Mouse (Mus musculus) liver (tissue): Measurements from ENCODE around the gene Hus1.

Experiments
- DNase-seq: peaks from one replicate; pipeline ENCODE4 v3.0.0-alpha.2; 2020; ENCODE audit warnings: mixed read lengths

The Hus1 gene

GRCm38 (mm10) chr11:9010853-9011339 is at the start of gene Hus1:
Hus1 (minus strand) TSS chr11:9011191.
- DNase-seq: peak; percentile 88

- no peak for DNase-seq
These were observed 49.5 kb upstream of the Hus1 start for GRCm38 (mm10) chr11:9060484-9060883.

- DNase-seq: no peak
These were observed 49.0 kb upstream of the Hus1 start for GRCm38 (mm10) chr11:9060029-9060428.

DNA sequence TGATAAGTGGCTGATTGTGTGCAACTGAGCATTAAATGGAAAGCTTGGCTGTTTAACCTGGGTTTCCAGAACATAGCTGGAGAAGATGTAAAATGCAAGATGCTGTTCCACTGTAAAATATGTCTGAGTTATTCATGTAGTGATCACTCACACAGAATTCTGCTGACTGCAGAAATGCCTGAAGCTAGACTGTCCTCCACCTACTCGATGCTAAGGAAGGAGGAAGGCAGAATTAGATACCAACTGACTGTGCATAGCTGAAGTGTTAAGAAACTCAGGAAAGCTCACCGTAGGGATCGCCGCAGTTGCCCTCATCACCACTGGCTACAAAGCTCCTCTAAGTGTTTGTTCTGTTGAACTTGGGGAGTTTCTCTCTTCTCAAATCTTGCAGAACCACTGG is 46.7 kb upstream of the Hus1 start:
- no peak for DNase-seq

DNA sequence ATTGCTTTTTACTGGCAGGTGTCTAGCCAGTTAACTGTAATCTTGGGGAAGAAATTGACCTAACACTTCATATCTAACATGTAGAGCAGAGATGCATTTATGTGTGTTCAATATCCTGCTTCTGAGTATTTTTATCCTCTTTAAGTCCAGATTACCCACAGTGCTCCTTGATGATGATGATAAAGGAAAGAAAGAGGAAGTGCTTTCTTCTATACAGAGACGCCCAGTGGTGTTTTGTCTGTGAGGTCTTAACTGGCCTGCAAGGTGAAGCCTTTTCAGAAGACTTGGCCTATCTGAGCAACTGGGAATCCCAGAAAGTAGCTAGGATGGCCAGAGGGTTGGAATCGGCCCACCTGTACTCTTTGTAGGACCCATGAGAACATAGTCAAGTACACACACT is 45.9 kb upstream of the Hus1 start:
- no peak for DNase-seq

- no peak for DNase-seq
These were observed 40.9 kb upstream of the Hus1 start for GRCm38 (mm10) chr11:9051895-9052294.

GRCm38 (mm10) chr11:9050241-9050640 is 39.2 kb upstream of the Hus1 start:
- no peak for DNase-seq

DNA sequence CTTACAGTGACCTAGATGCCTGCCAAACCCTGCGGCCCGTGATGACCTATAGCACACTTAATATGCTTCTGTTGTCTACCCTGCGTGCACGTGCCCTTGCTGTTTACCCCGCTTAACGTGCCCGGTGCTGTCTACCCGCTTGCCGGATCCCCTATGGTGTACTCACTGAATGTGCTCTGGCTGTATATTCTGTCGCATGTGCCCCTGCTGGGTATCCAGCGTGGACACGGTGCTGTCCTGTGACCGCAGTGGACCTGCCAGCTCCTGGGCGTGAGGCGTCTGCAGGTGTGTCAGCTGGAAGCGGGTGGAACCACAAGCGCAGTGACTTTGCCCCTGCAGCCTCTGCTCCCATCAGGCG is 37.7 kb upstream of the Hus1 start, which contains the start of gene Sun3:
Gene Sun3 (minus strand): TSS at position 289 of the 358 bp plus-strand sequence.
- no peak for DNase-seq

GRCm38 (mm10) chr11:9048011-9048702 is 37.2 kb upstream of the Hus1 start, which contains the start of gene Gm11992:
Gm11992 (plus strand) TSS chr11:9048594.
- DNase-seq: peak; percentile 79

DNA sequence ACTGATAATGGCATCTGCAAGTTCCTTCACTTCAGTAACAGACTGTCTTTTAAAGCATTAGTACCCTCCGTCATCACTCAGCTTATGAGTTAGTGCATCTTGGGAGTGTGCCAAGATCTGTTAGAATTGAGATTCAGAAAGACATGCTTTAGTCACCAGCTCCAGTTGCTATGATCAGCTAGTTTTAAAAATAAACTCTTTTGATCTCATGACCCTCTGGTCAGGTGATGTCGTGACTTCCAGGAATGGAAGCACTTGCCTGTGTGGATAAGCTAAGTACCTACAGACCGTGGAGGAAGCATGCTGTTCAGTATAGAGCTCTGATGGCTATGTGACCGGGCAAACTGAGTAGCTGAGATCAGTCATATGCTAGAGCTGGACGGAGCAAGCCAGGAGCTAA is 36.1 kb upstream of the Hus1 start:
- no peak for DNase-seq

GRCm38 (mm10) chr11:9046546-9046945 is 35.6 kb upstream of the Hus1 start:
- DNase-seq: no peak

DNA sequence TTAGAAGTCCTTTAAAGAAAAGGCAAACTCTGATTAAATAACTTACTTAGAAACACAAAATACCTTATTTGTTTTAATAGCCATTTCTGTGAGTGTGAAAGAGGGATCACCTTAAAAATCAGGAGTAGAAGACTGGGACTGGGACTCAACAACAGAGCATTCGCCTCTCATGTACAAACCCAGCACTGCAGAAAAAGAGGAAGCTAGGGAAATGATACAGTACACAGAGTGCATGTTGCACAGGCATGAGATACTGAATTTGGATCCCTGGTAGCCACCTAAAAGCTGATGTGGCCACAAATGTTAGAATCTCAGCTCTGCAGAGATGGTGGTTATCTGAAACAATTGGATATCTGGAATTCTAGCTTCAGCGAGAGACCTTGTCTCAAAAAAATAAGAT is 20.5 kb upstream of the Hus1 start:
- no peak for DNase-seq

DNA sequence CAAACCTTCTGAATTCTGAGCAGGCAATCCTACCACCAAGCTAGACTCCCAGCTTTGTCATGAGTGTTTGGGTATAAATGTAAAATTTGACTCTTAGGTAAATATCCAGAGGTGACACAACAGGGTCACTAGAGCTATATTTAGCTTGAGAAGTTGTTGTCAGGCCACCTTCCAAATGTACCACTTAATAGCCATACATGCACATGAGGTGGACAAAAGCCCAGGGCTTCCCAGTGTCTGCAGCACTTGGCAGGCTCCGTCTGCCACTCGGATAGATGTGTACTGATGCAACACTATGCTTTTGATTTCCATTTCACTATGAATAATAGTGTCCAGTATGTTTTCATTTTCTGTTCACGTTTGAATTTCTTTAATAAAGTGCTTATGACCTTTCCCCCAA is 14.2 kb upstream of the Hus1 start:
- no peak for DNase-seq

DNA sequence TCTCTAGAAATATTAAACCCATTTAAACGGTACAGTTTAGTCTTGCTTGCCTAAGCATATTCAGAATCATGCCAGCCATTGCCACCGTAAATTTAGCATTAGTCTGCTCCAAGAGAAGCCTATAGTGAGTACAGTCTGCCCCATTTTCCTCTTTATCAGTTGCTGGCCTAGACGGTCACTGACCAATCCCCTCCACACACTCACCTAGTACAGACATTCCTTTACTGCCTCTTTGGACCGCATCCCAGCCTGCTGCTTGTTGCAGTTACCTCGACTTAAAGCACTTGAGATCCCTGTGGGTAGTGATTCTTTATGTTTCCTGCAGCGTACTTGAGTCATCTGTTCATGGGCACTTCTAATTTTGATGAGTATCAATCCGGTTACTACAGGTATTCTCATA is 13.8 kb upstream of the Hus1 start:
- no peak for DNase-seq

DNA sequence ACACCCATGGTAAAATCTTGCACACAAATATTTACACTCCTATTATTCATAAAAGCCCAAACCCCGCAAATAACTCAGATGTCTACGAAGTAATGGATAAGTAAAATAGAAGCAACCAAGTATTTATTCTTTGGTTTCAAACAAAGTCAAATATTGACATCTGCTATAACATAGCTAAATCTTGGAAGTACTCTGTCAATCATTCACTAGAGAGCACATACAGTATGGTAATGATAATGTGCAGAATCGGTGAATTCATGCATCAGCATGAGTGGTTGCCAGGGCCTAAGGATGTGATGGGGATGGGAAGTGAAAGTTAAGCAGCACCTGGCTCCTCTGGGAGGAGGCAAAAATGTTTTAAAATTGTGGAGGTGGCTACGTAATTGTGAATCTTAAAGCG is 9.2 kb upstream of the Hus1 start:
- DNase-seq: no peak

- no peak for DNase-seq
These were observed 7.7 kb upstream of the Hus1 start for GRCm38 (mm10) chr11:9018491-9019267.

DNA sequence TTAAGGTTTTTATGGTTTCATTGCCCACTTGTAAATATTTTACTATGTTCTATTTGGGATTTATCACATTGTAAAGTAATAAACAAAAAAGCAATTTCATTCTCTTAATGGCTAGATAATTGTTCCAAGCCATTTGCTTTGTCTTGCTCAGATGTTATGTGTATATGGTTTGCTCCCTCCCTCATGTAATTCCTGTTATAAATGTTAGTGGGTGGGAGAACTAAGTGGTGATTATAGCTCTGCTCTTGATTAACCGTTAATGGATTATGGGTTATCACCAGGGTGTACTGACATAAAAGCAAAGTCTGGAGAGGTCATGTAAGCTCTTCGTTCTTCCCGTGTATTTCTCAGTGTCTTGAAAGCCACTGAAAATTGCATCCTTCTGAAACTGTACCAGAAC is 3.7 kb upstream of the Hus1 start:
- DNase-seq: no peak

DNA sequence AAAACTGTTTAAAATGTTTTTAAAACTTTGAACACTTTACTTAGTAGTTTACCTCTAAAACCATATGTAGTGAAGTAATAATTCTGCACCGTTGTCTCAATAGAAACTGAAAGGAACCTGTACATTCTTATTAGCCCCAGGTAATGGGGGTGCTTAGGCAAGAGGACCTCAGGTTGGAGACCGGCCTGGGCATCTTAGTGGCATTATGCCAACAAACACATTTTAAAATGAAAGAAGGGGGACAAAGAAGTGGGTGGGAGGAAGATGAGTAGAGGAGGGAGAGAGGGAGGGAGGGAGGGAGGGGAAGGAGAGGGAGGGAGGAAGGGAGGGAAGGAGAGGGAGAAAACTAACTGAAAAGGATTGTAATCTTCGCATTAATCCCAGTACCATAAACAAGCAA is 357 bp upstream of the Hus1 start:
- DNase-seq: no peak

- DNase-seq: peak; percentile 63
These were observed 575 bp downstream of the Hus1 start for GRCm38 (mm10) chr11:9010416-9010815.

- no peak for DNase-seq
These were observed 2.2 kb downstream of the Hus1 start for GRCm38 (mm10) chr11:9008761-9009160.

DNA sequence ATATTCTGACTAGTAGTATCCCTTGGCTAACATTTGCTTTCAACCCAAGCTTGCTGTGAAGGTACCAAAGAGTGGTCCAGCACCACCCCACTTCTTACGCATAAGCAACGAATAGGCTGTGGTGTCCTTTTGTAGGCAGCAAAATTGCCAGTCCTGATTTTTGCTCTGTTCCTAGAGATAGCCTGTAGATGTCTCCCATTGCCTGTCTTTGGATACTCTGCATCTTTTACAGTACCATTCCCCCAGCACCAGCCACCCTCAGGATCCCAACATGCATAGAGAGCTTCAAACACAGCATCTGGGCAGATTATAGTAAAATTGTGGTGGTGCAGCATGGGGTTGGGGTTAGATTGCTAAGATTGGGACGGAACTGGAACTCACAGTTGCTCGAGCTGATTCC is 22.9 kb downstream of the Hus1 start:
- no peak for DNase-seq

DNA sequence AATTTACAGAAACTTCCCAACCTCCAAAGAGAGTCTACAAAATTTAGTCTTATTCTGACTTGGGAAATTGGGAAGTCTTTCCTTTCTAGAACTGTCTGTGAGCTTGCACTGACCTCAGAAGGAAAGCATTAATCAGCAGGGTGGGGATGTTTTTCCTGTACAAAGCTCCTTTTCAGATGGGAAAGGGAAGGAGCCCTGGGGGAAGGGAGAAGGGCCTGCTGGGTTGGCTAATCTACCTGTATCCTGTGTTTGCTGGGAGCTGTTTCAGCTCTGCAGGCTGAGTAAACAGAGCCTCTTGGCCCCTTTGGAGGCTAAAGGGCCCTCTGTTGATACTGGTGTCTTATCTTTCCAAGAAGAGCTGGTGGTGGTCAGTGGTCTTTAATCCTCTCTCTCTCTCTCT is 24.9 kb downstream of the Hus1 start:
- DNase-seq: no peak

DNA sequence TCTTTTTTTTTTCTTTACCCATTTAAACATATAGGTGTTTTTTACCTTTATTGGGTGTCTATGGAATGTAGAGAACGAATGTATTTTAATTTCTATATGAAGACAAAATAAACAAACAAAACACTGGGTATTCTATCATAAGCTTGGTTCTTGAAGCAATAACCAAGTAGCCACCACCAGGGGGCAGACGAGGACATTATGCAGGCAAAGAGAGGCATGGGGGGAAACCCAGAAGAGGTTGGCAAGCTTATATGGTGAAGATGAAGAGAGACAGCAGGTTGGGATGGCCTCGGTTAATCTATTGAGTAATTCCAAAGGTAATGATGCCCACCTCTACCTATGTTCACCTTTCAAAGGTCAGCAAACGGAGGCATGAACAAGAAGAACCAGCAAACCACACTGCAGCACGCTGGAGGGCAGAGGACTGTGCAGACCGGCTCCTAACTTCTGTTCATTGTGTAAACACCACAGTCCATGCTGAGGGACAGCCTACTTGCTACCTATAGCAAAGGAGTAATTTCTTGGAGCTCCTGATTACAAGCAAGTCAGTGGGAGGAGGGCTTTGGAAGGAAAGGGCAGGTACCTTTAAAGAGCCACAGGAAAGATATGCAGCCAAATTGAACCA is 27.6 kb downstream of the Hus1 start:
- DNase-seq: peak; percentile 82

GRCm38 (mm10) chr11:8978154-8978553 is 32.8 kb downstream of the Hus1 start:
- no peak for DNase-seq
